ENCODE assay signal across 30 mouse cellular contexts in genomic region chr10:112896636-112897035, GRCm38 (mm10). TPM values are rescaled to one million over a fixed set of nuclear protein-coding genes. Genes with fewer than 3 reads are reported as not detected.
DNase-seq lines count a peak whose midpoint lies in the region; ATAC-seq lines count a peak whose summit lies in the region.
"Had no signal": no experiment of that assay in that cellular context is flagged by ENCODE, and none has a peak within 500 bp of the region (broad histone marks: within the 10 kb centered on the region; RNA-seq: fewer than 3 reads in every experiment).

No protein-coding gene starts in this region.

- no peaks in the 10 kb centered on the region for H3K36me3 ChIP-seq in midbrain, embryonic 12.5 days
- H3K36me3 ChIP-seq in midbrain, embryonic 11.5 days (ENCODE audit: control insufficient read depth, insufficient read depth, low read length) = no peaks in the 10 kb centered on the region
- no peaks in the 10 kb centered on the region for H3K36me3 ChIP-seq in neural tube, embryonic 14.5 days (ENCODE audit: control insufficient read depth, insufficient read depth, low read length)
- H3K36me3 ChIP-seq: embryonic facial prominence, embryonic 12.5 days; hindbrain, embryonic 10.5 days; hindbrain, embryonic 15.5 days; intestine, embryonic 15.5 days; limb, embryonic 12.5 days; liver, embryonic 15.5 days had no signal

- no peak overlapping the region for H3K4me2 ChIP-seq in midbrain, embryonic 12.5 days (replicated peaks)
- H3K4me2 ChIP-seq in midbrain, embryonic 11.5 days = no peak overlapping the region
- H3K4me2 ChIP-seq in neural tube, embryonic 14.5 days (ENCODE audit: low read depth, low read length) = no peak overlapping the region
- H3K4me2 ChIP-seq: embryonic facial prominence, embryonic 12.5 days; hindbrain, embryonic 15.5 days; intestine, embryonic 15.5 days; limb, embryonic 12.5 days; liver, embryonic 15.5 days; lung, embryonic 14.5 days had no signal

- no peaks in the 10 kb centered on the region for H3K9me3 ChIP-seq in midbrain, embryonic 12.5 days
- H3K9me3 ChIP-seq in midbrain, embryonic 11.5 days (ENCODE audit: control insufficient read depth, low read length) = no peaks in the 10 kb centered on the region
- H3K9me3 ChIP-seq in neural tube, embryonic 14.5 days (ENCODE audit: control insufficient read depth, low read length) = no peaks in the 10 kb centered on the region
- H3K9me3 ChIP-seq: embryonic facial prominence, embryonic 12.5 days; hindbrain, embryonic 10.5 days; hindbrain, embryonic 15.5 days; intestine, embryonic 15.5 days; limb, embryonic 12.5 days; liver, embryonic 15.5 days had no signal

- peak; percentile 42 for DNase-seq in embryo, embryonic 10.5 days (ENCODE audit: low spot score)
- no peak for DNase-seq in embryo, embryonic 11 days
- DNase-seq in midbrain, embryonic 11.5 days (ENCODE audit: low spot score, missing footprints) = no peak
- no peak for DNase-seq in neural tube, embryonic 10.5 days (ENCODE audit: extremely low spot score, low spot score)
- no peak for DNase-seq in adrenal gland, postnatal 10 days
- DNase-seq: adrenal gland, adult 2 months; cerebellum, adult 11 months; cerebellum, adult 9-10 months; cerebellum, postnatal 36 days; heart, postnatal 14 days; kidney, adult 2 months; kidney, postnatal 36 days; lung, embryonic 14.5 days; lung, postnatal 14 days; right cerebral cortex, adult 18-20 months; spleen, adult 18-20 months; thymus, postnatal 14 days had no signal

- no peak overlapping the region; the same call in 1 of the 2 replicates for H3K27ac ChIP-seq in midbrain, embryonic 12.5 days (replicated peaks)
- no peak overlapping the region for H3K27ac ChIP-seq in midbrain, embryonic 11.5 days (ENCODE audit: low read depth, low read length)
- no peak overlapping the region for H3K27ac ChIP-seq in neural tube, embryonic 14.5 days (ENCODE audit: low read depth, low read length)
- H3K27ac ChIP-seq: embryonic facial prominence, embryonic 12.5 days; hindbrain, embryonic 10.5 days; hindbrain, embryonic 15.5 days; intestine, embryonic 15.5 days; layer of hippocampus, adult 2 months; left cerebral cortex, adult 2 months; limb, embryonic 12.5 days; liver, embryonic 15.5 days had no signal

- WGBS in midbrain, embryonic 12.5 days = 37% methylated on average over 4 of the region's 4 CpGs
- WGBS in midbrain, embryonic 11.5 days = 48% methylated on average over 4 of the region's 4 CpGs
- WGBS in neural tube, embryonic 14.5 days = 32% methylated on average over 4 of the region's 4 CpGs

- H3K4me1 ChIP-seq in midbrain, embryonic 12.5 days = no peaks in the 10 kb centered on the region
- no peaks in the 10 kb centered on the region for H3K4me1 ChIP-seq in midbrain, embryonic 11.5 days (ENCODE audit: control insufficient read depth, insufficient read depth, low read length)
- no peaks in the 10 kb centered on the region for H3K4me1 ChIP-seq in neural tube, embryonic 14.5 days (ENCODE audit: control insufficient read depth, insufficient read depth, low read length)
- H3K4me1 ChIP-seq: embryonic facial prominence, embryonic 12.5 days; hindbrain, embryonic 10.5 days; intestine, embryonic 15.5 days; limb, embryonic 12.5 days; liver, embryonic 15.5 days had no signal

- H3K27me3 ChIP-seq in midbrain, embryonic 12.5 days = no peaks in the 10 kb centered on the region
- no peaks in the 10 kb centered on the region for H3K27me3 ChIP-seq in midbrain, embryonic 11.5 days (ENCODE audit: control insufficient read depth, insufficient read depth, low read length)
- H3K27me3 ChIP-seq in neural tube, embryonic 14.5 days (ENCODE audit: control insufficient read depth, insufficient read depth, low read length) = no peaks in the 10 kb centered on the region
- H3K27me3 ChIP-seq: embryonic facial prominence, embryonic 12.5 days; hindbrain, embryonic 15.5 days; intestine, embryonic 15.5 days; limb, embryonic 12.5 days; liver, embryonic 15.5 days had no signal

- H3K4me3 ChIP-seq in midbrain, embryonic 12.5 days = no peak overlapping the region
- no peak overlapping the region for H3K4me3 ChIP-seq in midbrain, embryonic 11.5 days (ENCODE audit: low read depth, low read length)
- no peak overlapping the region for H3K4me3 ChIP-seq in neural tube, embryonic 14.5 days (ENCODE audit: low read depth, low read length)
- H3K4me3 ChIP-seq: embryonic facial prominence, embryonic 12.5 days; hindbrain, embryonic 10.5 days; hindbrain, embryonic 15.5 days; intestine, embryonic 15.5 days; layer of hippocampus, adult 2 months; left cerebral cortex, adult 2 months; limb, embryonic 12.5 days; liver, embryonic 15.5 days; myocyte had no signal

- 0 out of 2 replicates have a peak, but pooled peaks have one; percentile 9 for ATAC-seq in midbrain, embryonic 12.5 days (ENCODE audit: low FRiP score, low read depth)
- no peak for ATAC-seq in midbrain, embryonic 11.5 days (ENCODE audit: low FRiP score)
- ATAC-seq in neural tube, embryonic 14.5 days (ENCODE audit: low read depth) = peak; percentile 38; the same call in 1 of the 2 replicates
- ATAC-seq in frontal cortex, adult (ENCODE audit: low TSS enrichment) = no peak
- ATAC-seq: forebrain, embryonic 14.5 days; intestine, embryonic 15.5 days had no signal

- H3K9ac ChIP-seq in midbrain, embryonic 12.5 days (replicated peaks) = no peak overlapping the region
- H3K9ac ChIP-seq in midbrain, embryonic 11.5 days (ENCODE audit: low read length) = no peak overlapping the region
- no peak overlapping the region for H3K9ac ChIP-seq in neural tube, embryonic 14.5 days (replicated peaks; ENCODE audit: low read depth, low read length)
- H3K9ac ChIP-seq: embryonic facial prominence, embryonic 12.5 days; hindbrain, embryonic 15.5 days; intestine, embryonic 15.5 days; limb, embryonic 12.5 days; liver, embryonic 15.5 days; lung, embryonic 14.5 days had no signal

RNA-seq across cellular contexts. Expression of gene Atxn7l3b, which starts 32.2 kb away (rescaled TPM):
- polyA plus RNA-seq in midbrain, embryonic 12.5 days (2016; fragmentation: Nextera tagmentation; extraction: Ambion mirVana) = 343 and 376 TPM in 2 replicates
- polyA plus RNA-seq in midbrain, embryonic 11.5 days (2014; fragmentation: Nextera tagmentation; extraction: Ambion mirVana) = 294 TPM in 2 replicates
- 330 and 350 TPM in 2 replicates for polyA plus RNA-seq in neural tube, embryonic 14.5 days (2014; fragmentation: Nextera tagmentation; extraction: Ambion mirVana)
- total RNA-seq in adrenal gland, postnatal 10 days (2021) = 10 to 100 TPM; 96.8 to 97.7 TPM

Comparison
In these comparisons a context has a peak if more than half of its experiments do, and no peak if none do; other contexts are left out.
1. ATAC-seq: peak in midbrain, embryonic 12.5 days (single experiment) and neural tube, embryonic 14.5 days (single experiment); none in midbrain, embryonic 11.5 days (single experiment) and frontal cortex, adult (single experiment).